Mouse (Mus musculus) bone marrow, adult 2 months (tissue): Measurements from ENCODE around the gene Gpt2. TPM values are rescaled to one million over a fixed set of nuclear protein-coding genes. Genes with fewer than 3 reads are reported as not detected.
A peak's percentile ranks its signal among the peaks of the same experiment; 100 is the strongest.

ENCODE experiments used
- H3K27ac ChIP-seq: fragments of 200-500 bp; 2 replicates; pipeline ENCODE4 v1.5.1; 2012; ENCODE audit warnings: low read depth, mild to moderate bottlenecking, control low read depth, inconsistent platforms, low read length; ENCODE audit not compliant: control insufficient read depth, poor library complexity, insufficient read depth
- H3K4me1 ChIP-seq: fragments of 200-500 bp; 2 replicates; pipeline ENCODE4 v1.6.1; 2011; ENCODE audit warnings: low read length; ENCODE audit not compliant: control insufficient read depth, insufficient read depth
- H3K4me3 ChIP-seq: fragments of 200-500 bp; replicated peaks from 2 replicates; pipeline ENCODE3; 2011; ENCODE audit warnings: mild to moderate bottlenecking, low read depth, low read length, control low read depth; ENCODE audit not compliant: control insufficient read depth
- CTCF ChIP-seq: fragments of 200-500 bp; IDR thresholded peaks from 2 replicates; pipeline ENCODE4 v1.5.1; 2011; ENCODE audit warnings: low read length, control low read depth; ENCODE audit not compliant: control insufficient read depth, insufficient read depth
- POLR2A ChIP-seq: fragments of 200-500 bp; IDR thresholded peaks from 2 replicates; pipeline ENCODE4 v1.6.1; 2011; ENCODE audit warnings: low read depth, mild to moderate bottlenecking, control low read depth, low read length, borderline replicate concordance; ENCODE audit not compliant: control insufficient read depth
- WGBS: fragments of 180-500 bp; shearing (Covaris S2); methylation state at CpG from one replicate; pipeline ENCODE4 v1.1.7; 2018; 5-methylcytosine and 5-hydroxymethylcytosine counted together
- polyA plus RNA-seq: library from polyadenylated mRNA; stranded (reverse); fragments of >200 nt; gene quantifications from 2 replicates; pipeline ENCODE4 v1.2.4, GENCODE M21; 2011; ENCODE audit warnings: low replicate concordance; ENCODE audit not compliant: missing spikeins, insufficient read depth, insufficient read length

Gene Gpt2
- polyA plus RNA-seq, 1 experiment: 4.0 TPM

GRCm38 (mm10) chr8:85521332-85521731 is 29.0 kb downstream of the Gpt2 start:
- no peaks in the 10 kb centered on the region for H3K4me1 ChIP-seq
- H3K27ac ChIP-seq: no peak overlapping the region
- TF ChIP-seq CTCF (no peak), POLR2A (no peak)
- 83% methylated on average over 8 of the region's 8 CpGs for WGBS
- H3K4me3 ChIP-seq: no peak overlapping the region

- WGBS: 85% methylated on average over 7 of the region's 7 CpGs
- no peak overlapping the region for H3K4me3 ChIP-seq
- no peaks in the 10 kb centered on the region for H3K4me1 ChIP-seq
- TF ChIP-seq POLR2A (no peak), CTCF (no peak)
- H3K27ac ChIP-seq: no peak overlapping the region
These were observed 31.7 kb downstream of the Gpt2 start for GRCm38 (mm10) chr8:85524086-85524485.

- H3K4me1 ChIP-seq: no peaks in the 10 kb centered on the region; the same call in 1 of the 2 replicates
- TF ChIP-seq CTCF (peak; percentile 91), POLR2A (no peak)
- 28% methylated on average over 6 of the region's 6 CpGs for WGBS
- H3K4me3 ChIP-seq: no peak overlapping the region
- H3K27ac ChIP-seq: no peak overlapping the region
These were observed 33.7 kb downstream of the Gpt2 start for GRCm38 (mm10) chr8:85526105-85526504.

DNA sequence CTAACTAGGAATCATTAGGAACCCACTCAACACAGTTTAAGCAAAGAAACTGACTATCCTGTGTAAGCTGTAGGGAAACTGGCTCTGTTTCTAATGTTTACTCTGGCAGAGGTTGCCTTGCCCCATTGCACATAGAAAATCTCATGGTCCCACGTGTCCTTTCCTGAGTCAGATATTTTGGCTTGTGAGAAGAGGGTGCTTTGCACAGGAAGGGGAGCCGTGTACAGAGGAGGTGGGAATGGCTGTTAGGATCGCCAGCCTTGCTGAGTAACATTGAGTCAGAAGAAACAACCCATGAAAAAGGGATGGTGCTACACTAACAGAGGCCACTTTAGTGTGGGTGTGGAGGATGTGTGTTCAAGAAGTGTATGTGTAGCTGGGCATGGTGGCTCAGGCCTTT is 36.6 kb downstream of the Gpt2 start:
- 69% methylated on average over 3 of the region's 3 CpGs for WGBS
- H3K4me1 ChIP-seq: peaks cover 3% of the 10 kb centered on the region
- H3K4me3 ChIP-seq: no peak overlapping the region
- TF ChIP-seq POLR2A (no peak), CTCF (no peak)
- no peak overlapping the region for H3K27ac ChIP-seq

- WGBS: 64% methylated on average over 1 of the region's 1 CpGs
- no peak overlapping the region for H3K27ac ChIP-seq
These were observed 38.3 kb downstream of the Gpt2 start for GRCm38 (mm10) chr8:85530717-85531116.

DNA sequence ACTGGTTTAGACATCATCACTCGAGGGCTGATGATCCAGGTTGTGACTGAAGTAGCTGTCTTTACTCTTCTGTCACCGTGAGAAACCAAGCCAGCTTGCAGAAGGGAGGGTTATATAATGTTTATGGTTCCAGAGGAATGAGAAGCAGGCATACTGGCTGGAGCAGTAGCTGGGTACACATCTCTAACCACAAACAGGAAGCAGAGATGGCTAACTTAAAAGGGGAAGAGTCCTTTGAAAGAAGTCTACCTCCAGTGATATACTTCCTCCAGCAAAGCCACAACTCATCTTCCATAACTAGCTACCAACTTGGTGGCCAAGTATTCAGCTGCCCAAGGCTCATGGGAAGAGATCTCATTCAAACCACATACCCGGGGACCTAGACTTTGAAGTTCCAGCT is 39.1 kb downstream of the Gpt2 start:
- 13% methylated on average over 3 of the region's 3 CpGs for WGBS
- no peak overlapping the region for H3K4me3 ChIP-seq
- TF ChIP-seq CTCF: no peak
- no peak for TF ChIP-seq POLR2A

More at GRCm38 (mm10) chr8:85530717-85531116, 38.3 kb downstream of the Gpt2 start:
- peaks cover 4% of the 10 kb centered on the region for H3K4me1 ChIP-seq
- no peak for TF ChIP-seq CTCF
- H3K4me3 ChIP-seq: no peak overlapping the region

GRCm38 (mm10) chr8:85532843-85533242 is 40.5 kb downstream of the Gpt2 start:
- H3K27ac ChIP-seq: no peak overlapping the region

More for the DNA sequence above, 39.1 kb downstream of the Gpt2 start:
- peaks cover 4% of the 10 kb centered on the region for H3K4me1 ChIP-seq
- no peak overlapping the region for H3K27ac ChIP-seq

DNA sequence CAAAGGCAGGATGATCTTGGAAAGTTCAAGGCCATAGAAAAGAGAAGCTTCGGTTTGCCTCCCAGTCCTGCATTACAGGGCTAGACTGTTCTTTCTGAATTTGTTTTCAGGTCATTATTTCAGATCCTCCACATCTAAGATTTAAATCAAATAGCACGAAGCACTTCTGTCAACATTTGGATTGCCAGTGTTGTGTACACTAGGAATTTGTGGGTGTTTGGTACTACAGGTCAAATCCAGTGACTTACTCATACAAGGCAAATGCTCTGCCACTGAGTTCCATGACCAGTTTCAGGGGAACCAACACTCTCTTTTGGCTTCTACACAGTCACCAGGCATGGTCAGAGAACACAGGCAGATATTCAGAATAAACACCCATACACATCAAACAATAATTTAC is 41.1 kb downstream of the Gpt2 start:
- H3K4me1 ChIP-seq: peaks cover 4% of the 10 kb centered on the region
- no peak overlapping the region for H3K4me3 ChIP-seq
- no peak for TF ChIP-seq CTCF
- no peak for TF ChIP-seq POLR2A
- WGBS: 86% methylated on average over 2 of the region's 2 CpGs
- H3K27ac ChIP-seq: no peak overlapping the region

More at GRCm38 (mm10) chr8:85532843-85533242, 40.5 kb downstream of the Gpt2 start:
- Histone ChIP-seq H3K4me3 (no peak overlapping the region), H3K4me1 (peaks cover 4% of the 10 kb centered on the region)
- TF ChIP-seq POLR2A (no peak), CTCF (no peak)
- 85% methylated on average over 4 of the region's 4 CpGs for WGBS

DNA sequence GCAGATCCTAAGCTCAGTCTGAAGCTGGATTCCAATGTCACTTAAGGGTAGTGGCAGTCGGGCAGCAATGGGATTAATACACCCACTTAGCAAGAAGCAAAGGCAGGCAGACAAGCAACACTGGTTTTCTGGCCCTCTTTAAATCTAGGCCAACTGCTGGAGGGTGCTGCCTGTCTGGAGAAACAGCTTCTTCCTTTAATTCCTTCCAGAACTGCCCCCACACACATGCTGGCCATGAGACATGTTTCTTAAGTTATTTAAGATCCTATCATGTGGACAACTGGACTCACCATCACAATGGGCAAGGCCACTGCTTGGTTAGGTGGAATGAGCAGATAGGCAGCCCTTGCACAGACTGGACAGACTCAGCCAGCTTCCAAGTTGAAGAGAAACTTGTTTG is 41.8 kb downstream of the Gpt2 start:
- TF ChIP-seq POLR2A (no peak), CTCF (no peak)
- peaks cover 4% of the 10 kb centered on the region for H3K4me1 ChIP-seq
- H3K4me3 ChIP-seq: no peak overlapping the region
- no peak overlapping the region; the same call in 1 of the 2 replicates for H3K27ac ChIP-seq
- 81% methylated on average over 1 of the region's 1 CpGs for WGBS
